Mouse (Mus musculus) c-Kit-negative CD71-positive TER-119-positive erythroid progenitor cells, embryonic 14.5 days (primary cell): ENCODE results near the gene Slc11a1.
A peak's percentile ranks its signal among the peaks of the same experiment; 100 is the strongest.
"Not testable (repeated sequence)": the region's sequence is repeated elsewhere in the genome, so short reads cannot be mapped to it uniquely, and the experiment has no call there.

Source experiments
- DNase-seq: peaks from one replicate; pipeline ENCODE4 v3.0.0-alpha.2; 2013; ENCODE audit warnings: low read depth, low spot score

Slc11a1 gene

GRCm38 (mm10) chr1:74387386-74387988 is 12.5 kb downstream of the Slc11a1 start:
- DNase-seq: no peak

GRCm38 (mm10) chr1:74388398-74388920 is 13.5 kb downstream of the Slc11a1 start:
- no peak for DNase-seq

- no peak for DNase-seq
These were observed 14.9 kb downstream of the Slc11a1 start for GRCm38 (mm10) chr1:74389831-74390286.

GRCm38 (mm10) chr1:74390287-74390906 is 15.4 kb downstream of the Slc11a1 start:
- DNase-seq: peak; percentile 80

GRCm38 (mm10) chr1:74390924-74391748 is 16.1 kb downstream of the Slc11a1 start, which contains the start of gene Ctdsp1:
Gene Ctdsp1, plus strand, starts transcription at chr1:74391509.
- peak; percentile 76 for DNase-seq

GRCm38 (mm10) chr1:74391844-74392441 is 16.9 kb downstream of the Slc11a1 start:
- peak; percentile 54 for DNase-seq

- no peak for DNase-seq
These were observed 17.5 kb downstream of the Slc11a1 start for GRCm38 (mm10) chr1:74392446-74392994.

- no peak for DNase-seq
These were observed 18.0 kb downstream of the Slc11a1 start for GRCm38 (mm10) chr1:74393010-74393409.

- DNase-seq: no peak
These were observed 18.7 kb downstream of the Slc11a1 start for GRCm38 (mm10) chr1:74393697-74394096.

GRCm38 (mm10) chr1:74394311-74394710 is 19.3 kb downstream of the Slc11a1 start:
- DNase-seq: no peak

- no peak for DNase-seq
These were observed 19.9 kb downstream of the Slc11a1 start for GRCm38 (mm10) chr1:74394858-74395257.

- no peak for DNase-seq
These were observed 20.3 kb downstream of the Slc11a1 start for GRCm38 (mm10) chr1:74395290-74395689.

- not testable (repeated sequence) for DNase-seq
These were observed 21.6 kb downstream of the Slc11a1 start for GRCm38 (mm10) chr1:74396456-74397222.

- DNase-seq: peak; percentile 95
These were observed 22.4 kb downstream of the Slc11a1 start for GRCm38 (mm10) chr1:74397268-74397918.

GRCm38 (mm10) chr1:74397919-74398451 is 23.0 kb downstream of the Slc11a1 start:
- peak; percentile 59 for DNase-seq

GRCm38 (mm10) chr1:74400531-74400930 is 25.5 kb downstream of the Slc11a1 start:
- DNase-seq: no peak

- DNase-seq: no peak
These were observed 26.2 kb downstream of the Slc11a1 start for GRCm38 (mm10) chr1:74401015-74401702.

GRCm38 (mm10) chr1:74404206-74404605 is 29.2 kb downstream of the Slc11a1 start:
- DNase-seq: no peak
